Mouse (Mus musculus) MEL (cell line): ENCODE measurements around the gene Mmp24. TPM values are rescaled to one million over a fixed set of nuclear protein-coding genes. Genes with fewer than 3 reads are reported as not detected.

ENCODE experiments used
- DNase-seq: peaks from one replicate; pipeline ENCODE4 v3.0.0; 2011; ENCODE audit warnings: low read depth, low spot score
- H3K27ac ChIP-seq: 2 replicates; pipeline ENCODE4 v1.5.1; 2012; ENCODE audit warnings: low read depth, mild to moderate bottlenecking, control low read depth, low read length, moderate library complexity; ENCODE audit not compliant: control insufficient read depth
- H3K27me3 ChIP-seq, 2 experiments: fragments of 150-350 bp in 1 of 2; sonication (generic) in 1 of 2; 2 replicates each; pipeline ENCODE4 v1.6.1; 2012; ENCODE audit warnings: low read length in 2 of 2, mild to moderate bottlenecking in 2 of 2, improper control_type of control experiment in 1 of 2, moderate library complexity in 1 of 2; ENCODE audit not compliant: insufficient read depth in 2 of 2, control insufficient read depth in 1 of 2
- H3K36me3 ChIP-seq, 2 experiments: 2 replicates each; pipeline ENCODE4 v1.6.1; 2012 to 2014; ENCODE audit warnings: low read length in 2 of 2, improper control_type of control experiment in 1 of 2, inconsistent platforms in 1 of 2, mild to moderate bottlenecking in 1 of 2; ENCODE audit not compliant: insufficient read depth in 2 of 2, control insufficient read depth in 1 of 2
- H3K4me1 ChIP-seq, 2 experiments: fragments of 150-350 bp in 1 of 2; sonication (generic) in 1 of 2; 2 replicates each; pipeline ENCODE4 v1.6.1; 2012; ENCODE audit warnings: low read length in 2 of 2, improper control_type of control experiment in 1 of 2, mild to moderate bottlenecking in 1 of 2; ENCODE audit not compliant: insufficient read depth in 2 of 2, control insufficient read depth in 1 of 2
- H3K4me3 ChIP-seq, 2 experiments: fragments of 150-350 bp in 1 of 2; sonication (generic) in 1 of 2; 2 replicates each; pipeline ENCODE4 v1.5.1; 2012; ENCODE audit warnings: low read depth in 2 of 2, low read length in 2 of 2, mild to moderate bottlenecking in 2 of 2, moderate library complexity in 2 of 2, control low read depth in 1 of 2, improper control_type of control experiment in 1 of 2; ENCODE audit not compliant: control insufficient read depth in 1 of 2, insufficient read depth in 1 of 2
- H3K79me2 ChIP-seq: 2 replicates; pipeline ENCODE4 v1.6.1; 2012; ENCODE audit warnings: mild to moderate bottlenecking, low read length, moderate library complexity; ENCODE audit not compliant: control insufficient read depth, poor library complexity, insufficient read depth
- H3K9ac ChIP-seq: 2 replicates; pipeline ENCODE4 v1.6.1; 2012; ENCODE audit warnings: low read depth, mild to moderate bottlenecking, control low read depth, low read length, moderate library complexity; ENCODE audit not compliant: control insufficient read depth, poor library complexity, severe bottlenecking
- H3K9me3 ChIP-seq: fragments of 150-350 bp; sonication (generic); replicated peaks from 2 replicates; pipeline ENCODE4 v1.6.1; 2012; ENCODE audit warnings: mild to moderate bottlenecking, low read length, improper control_type of control experiment, moderate library complexity; ENCODE audit not compliant: insufficient read depth
- BHLHE40 ChIP-seq: IDR thresholded peaks from 2 replicates; pipeline ENCODE4 v1.6.1; 2012; ENCODE audit warnings: low read depth, mild to moderate bottlenecking, inconsistent platforms, low read length, improper control_type of control experiment, borderline replicate concordance
- CHD1 ChIP-seq: IDR thresholded peaks from 2 replicates; pipeline ENCODE4 v1.6.1; 2012; ENCODE audit warnings: low read depth, mild to moderate bottlenecking, inconsistent platforms, low read length, improper control_type of control experiment
- CHD2 ChIP-seq: IDR thresholded peaks from 2 replicates; pipeline ENCODE4 v1.6.1; 2011; ENCODE audit warnings: low read length, improper control_type of control experiment
- EP300 ChIP-seq, 2 experiments: IDR thresholded peaks; 2 replicates each; pipeline ENCODE4 v1.6.1; 2011; ENCODE audit warnings: improper control_type of control experiment in 2 of 2, low read length in 2 of 2, low read depth in 1 of 2, mild to moderate bottlenecking in 1 of 2
- GABPA ChIP-seq: IDR thresholded peaks from 2 replicates; pipeline ENCODE4 v1.6.1; 2012; ENCODE audit warnings: low read depth, mild to moderate bottlenecking, inconsistent platforms, low read length, improper control_type of control experiment, moderate library complexity
- GATA1 ChIP-seq: IDR thresholded peaks from 2 replicates; pipeline ENCODE4 v1.6.1; 2011; ENCODE audit warnings: low read depth, low read length, improper control_type of control experiment
- MAZ ChIP-seq: IDR thresholded peaks from 2 replicates; pipeline ENCODE4 v1.6.1; 2012; ENCODE audit warnings: low read depth, mild to moderate bottlenecking, inconsistent platforms, low read length, improper control_type of control experiment
- MEF2A ChIP-seq: IDR thresholded peaks from 2 replicates; pipeline ENCODE4 v1.6.1; 2014; ENCODE audit warnings: low read depth, mild to moderate bottlenecking, inconsistent platforms, low read length, improper control_type of control experiment; ENCODE audit not compliant: poor library complexity, insufficient replicate concordance, severe bottlenecking; ENCODE audit errors: extremely low read depth
- MXI1 ChIP-seq: IDR thresholded peaks from 2 replicates; pipeline ENCODE4 v1.6.1; 2011; ENCODE audit warnings: mild to moderate bottlenecking, low read depth, low read length, improper control_type of control experiment
- NELFE ChIP-seq: IDR thresholded peaks from 2 replicates; pipeline ENCODE4 v1.6.1; 2011; ENCODE audit warnings: low read depth, low read length, improper control_type of control experiment
- NRF1 ChIP-seq: IDR thresholded peaks from 2 replicates; pipeline ENCODE4 v1.6.1; 2014; ENCODE audit warnings: low read depth, mild to moderate bottlenecking, inconsistent platforms, low read length, improper control_type of control experiment, moderate library complexity; ENCODE audit not compliant: poor library complexity, insufficient read depth, severe bottlenecking
- POLR2A ChIP-seq, 2 experiments: IDR thresholded peaks; 2 replicates each; pipeline ENCODE4 v1.6.1; 2011 to 2012; ENCODE audit warnings: low read length in 2 of 2, mild to moderate bottlenecking in 2 of 2, control low read depth in 1 of 2, improper control_type of control experiment in 1 of 2, low read depth in 1 of 2, moderate library complexity in 1 of 2; ENCODE audit not compliant: control insufficient read depth in 1 of 2, insufficient read depth in 1 of 2, poor library complexity in 1 of 2
- POLR2AphosphoS2 ChIP-seq: IDR thresholded peaks from 2 replicates; pipeline ENCODE4 v1.6.1; 2011; ENCODE audit warnings: low read length, improper control_type of control experiment
- SIN3A ChIP-seq: IDR thresholded peaks from 2 replicates; pipeline ENCODE4 v1.6.1; 2012; ENCODE audit warnings: low read length, improper control_type of control experiment, inconsistent platforms
- USF1 ChIP-seq: IDR thresholded peaks from 2 replicates; pipeline ENCODE4 v1.6.1; 2014; ENCODE audit warnings: low read depth, mild to moderate bottlenecking, inconsistent platforms, low read length, improper control_type of control experiment, moderate library complexity
- ZNF384 ChIP-seq: IDR thresholded peaks from 2 replicates; pipeline ENCODE4 v1.6.1; 2012; ENCODE audit warnings: low read depth, mild to moderate bottlenecking, inconsistent platforms, low read length, improper control_type of control experiment
- polyA plus RNA-seq, 2 experiments: library from polyadenylated mRNA; stranded (reverse) in 1 of 2; unstranded in 1 of 2; fragments of >175 nt in 1 of 2; fragments of >200 nt in 1 of 2; gene quantifications; 2 replicates each; pipeline versions ENCODE4 v1.2.1 to v1.2.4; 2012; ENCODE audit warnings: low replicate concordance in 2 of 2, low read depth in 1 of 2; ENCODE audit not compliant: insufficient read length in 2 of 2, insufficient read depth in 1 of 2, missing spikeins in 1 of 2
- total RNA-seq: library from RNA; depleted of rRNA; stranded (reverse); fragments of 300-350 nt; gene quantifications from 2 replicates; pipeline ENCODE4 v1.2.3, GENCODE M21; 2012

The Mmp24 gene
- total and polyA plus RNA-seq, 3 experiments = 0.06 to 0.27 TPM; not detected in 1

DNA sequence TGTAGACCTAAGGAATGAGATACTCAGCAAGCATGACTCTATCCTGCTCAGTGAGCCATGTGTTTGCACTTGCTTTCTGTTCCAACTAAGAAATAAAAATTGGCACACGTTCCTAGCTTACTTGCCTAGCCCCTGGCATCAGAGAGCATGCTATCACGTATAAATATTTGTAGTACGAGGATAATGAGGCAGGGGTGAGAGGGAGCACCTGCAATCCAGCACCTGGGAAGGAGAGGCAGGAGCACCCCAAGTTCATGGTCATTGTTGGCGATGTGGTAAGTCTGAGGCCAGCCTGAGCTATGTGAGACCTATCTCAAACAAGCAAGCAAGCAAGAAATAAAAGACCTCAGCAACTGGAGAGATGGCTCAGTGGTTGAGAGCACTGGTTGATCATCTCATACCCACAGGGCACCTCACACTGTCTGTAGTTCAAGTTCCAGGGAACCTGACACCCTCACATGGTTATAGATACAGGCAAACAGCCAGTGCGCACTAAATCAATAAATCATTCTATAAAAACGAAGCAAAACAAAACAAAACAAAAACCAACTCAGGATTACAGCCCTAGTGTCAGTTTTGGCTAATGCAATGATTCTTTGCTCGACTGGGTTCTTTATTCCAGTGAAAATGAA is 47.3 kb upstream of the Mmp24 start:
- no peak overlapping the region; a peak in 1 of 4 replicates for H3K4me3 ChIP-seq

DNA sequence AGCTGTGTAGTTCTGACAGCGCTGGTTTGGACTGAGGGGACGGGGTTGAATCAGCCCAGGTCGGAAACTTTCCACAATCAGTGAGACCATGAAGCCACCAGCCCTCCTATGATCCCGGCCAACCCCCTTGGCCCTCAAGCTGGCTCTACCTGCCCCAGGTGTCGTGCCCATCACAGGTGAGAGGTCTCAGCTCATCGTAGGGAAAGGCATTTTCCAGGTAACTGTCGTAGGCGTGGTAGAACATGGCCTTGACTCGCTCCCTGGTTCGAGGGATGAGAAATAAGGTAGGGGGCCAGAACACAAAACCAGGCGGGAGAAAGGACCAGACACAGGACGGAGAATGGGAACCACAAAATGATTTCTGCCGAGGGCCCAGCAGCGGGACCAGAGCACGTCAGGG is 46.4 kb upstream of the Mmp24 start:
- DNase-seq = no peak

More for the DNA sequence above, 47.3 kb upstream of the Mmp24 start:
- H3K36me3 ChIP-seq = peaks cover 0 to 3% of the 10 kb centered on the region in 2 experiments; a peak in 3 of 4 replicates
- H3K9me3 ChIP-seq = no peaks in the 10 kb centered on the region
- no peak for DNase-seq
- no peak for TF ChIP-seq GATA1
- TF ChIP-seq ZNF384 = no peak
- TF ChIP-seq POLR2AphosphoS2 = no peak
- no peak for TF ChIP-seq CHD1
- TF ChIP-seq BHLHE40 = no peak
- TF ChIP-seq SIN3A = no peak
- TF ChIP-seq MEF2A = no peak
- no peak for TF ChIP-seq GABPA
- TF ChIP-seq MXI1 = no peak
- no peak for TF ChIP-seq NELFE
- TF ChIP-seq USF1 = no peak
- no peak for TF ChIP-seq EP300 (IDR thresholded peaks at IDR 0.05; ENCODE audit: low read depth in 1 of 2, low read length in 2 of 2)
- H3K9ac ChIP-seq = no peak overlapping the region
- H3K4me1 ChIP-seq = peaks cover 0 to 14% of the 10 kb centered on the region in 2 experiments; a peak in 2 of 4 replicates
- 0 out of 4 replicates have a peak, but pooled peaks cover 0 to 1% of the 10 kb centered on the region in 2 experiments for H3K27me3 ChIP-seq
- no peak overlapping the region for H3K27ac ChIP-seq
- no peaks in the 10 kb centered on the region for H3K79me2 ChIP-seq

More for the DNA sequence above, 46.4 kb upstream of the Mmp24 start:
- TF ChIP-seq GATA1 (no peak), NRF1 (no peak), SIN3A (no peak), CHD2 (no peak), MAZ (no peak), POLR2AphosphoS2 (no peak), NELFE (no peak), POLR2A (IDR thresholded peaks at IDR 0.05; ENCODE audit: control insufficient read depth in 1 of 2, insufficient read depth in 1 of 2, low read depth in 1 of 2, low read length in 2 of 2, poor library complexity in 1 of 2) (no peak)
- no peaks in the 10 kb centered on the region for H3K9me3 ChIP-seq
- H3K4me1 ChIP-seq = peaks cover 0 to 14% of the 10 kb centered on the region in 2 experiments; a peak in 2 of 4 replicates
- H3K36me3 ChIP-seq = peaks cover 0 to 3% of the 10 kb centered on the region in 2 experiments; a peak in 2 of 4 replicates
- H3K27me3 ChIP-seq = peaks cover 1% of the 10 kb centered on the region in 2 experiments; a peak in 2 of 4 replicates
- H3K4me3 ChIP-seq = peak overlapping the region; percentile 66 to 81
- H3K27ac ChIP-seq = no peak overlapping the region
- no peaks in the 10 kb centered on the region for H3K79me2 ChIP-seq
- peak overlapping the region; percentile 61 for H3K9ac ChIP-seq
